7 mouse cellular contexts compared by ENCODE assay signal in genomic region chr2:31469480-31469879, GRCm38 (mm10). TPM values are rescaled to one million over a fixed set of nuclear protein-coding genes. Genes with fewer than 3 reads are reported as not detected.
A peak's percentile ranks its signal among the peaks of the same experiment; 100 is the strongest.
DNase-seq lines count a peak whose midpoint lies in the region; ATAC-seq lines count a peak whose summit lies in the region.

No protein-coding gene starts in this region.

- H3K9ac ChIP-seq in forebrain, embryonic 16.5 days (replicated peaks; ENCODE audit: low read depth, low read length) = peak overlapping the region; percentile 45
- H3K9ac ChIP-seq in limb, embryonic 13.5 days = peak overlapping the region; percentile 55
- H3K9ac ChIP-seq in stomach, embryonic 16.5 days (ENCODE audit: low read length) = peak overlapping the region; percentile 73

- WGBS in forebrain, embryonic 16.5 days = 18% methylated on average over 7 of the region's 7 CpGs
- 27% methylated on average over 7 of the region's 7 CpGs for WGBS in limb, embryonic 13.5 days
- WGBS in stomach, embryonic 16.5 days = 35% methylated on average over 7 of the region's 7 CpGs

- peak overlapping the region; percentile 93 for H3K4me3 ChIP-seq in megakaryocyte, embryonic 14.5 days (replicated peaks)
- H3K4me3 ChIP-seq in forebrain, embryonic 16.5 days (replicated peaks; ENCODE audit: low read length) = peak overlapping the region; percentile 40
- H3K4me3 ChIP-seq in limb, embryonic 13.5 days = peak overlapping the region; percentile 49
- H3K4me3 ChIP-seq in stomach, embryonic 16.5 days (replicated peaks; ENCODE audit: low read length) = peak overlapping the region; percentile 57

- DNase-seq in spleen, postnatal 10 days (ENCODE audit: low spot score in 2 of 2) = no peak
- no peak for DNase-seq in left cerebral cortex, postnatal 10 days (ENCODE audit: extremely low spot score in 1 of 2, low spot score in 2 of 2)

- no peak for ATAC-seq in megakaryocyte, adult 5-6 weeks (ENCODE audit: poor library complexity, severe bottlenecking)
- ATAC-seq in forebrain, embryonic 16.5 days = no peak
- no peak for ATAC-seq in limb, embryonic 13.5 days (ENCODE audit: low FRiP score, low read depth)
- ATAC-seq in stomach, embryonic 16.5 days (ENCODE audit: insufficient read depth, low FRiP score) = no peak

- no peak overlapping the region for H3K27ac ChIP-seq in forebrain, embryonic 16.5 days (ENCODE audit: low read length)
- H3K27ac ChIP-seq in limb, embryonic 13.5 days = no peak overlapping the region
- H3K27ac ChIP-seq in stomach, embryonic 16.5 days (ENCODE audit: low read length) = peak overlapping the region; percentile 13; the same call in 1 of the 2 replicates

- H3K27me3 ChIP-seq in megakaryocyte, embryonic 14.5 days (replicated peaks) = peaks cover 40% of the 10 kb centered on the region
- peaks cover 33% of the 10 kb centered on the region for H3K27me3 ChIP-seq in forebrain, embryonic 16.5 days (replicated peaks; ENCODE audit: control insufficient read depth, insufficient read depth, low read length)
- peaks cover 46% of the 10 kb centered on the region for H3K27me3 ChIP-seq in limb, embryonic 13.5 days
- 0 out of 2 replicates have a peak, but pooled peaks cover 3% of the 10 kb centered on the region for H3K27me3 ChIP-seq in stomach, embryonic 16.5 days (ENCODE audit: control insufficient read depth, insufficient read depth, low read length)

- peaks cover 68% of the 10 kb centered on the region for H3K4me1 ChIP-seq in megakaryocyte, embryonic 14.5 days
- peaks cover 15% of the 10 kb centered on the region for H3K4me1 ChIP-seq in forebrain, embryonic 16.5 days (replicated peaks; ENCODE audit: control insufficient read depth, insufficient read depth, low read length)
- peaks cover 19% of the 10 kb centered on the region for H3K4me1 ChIP-seq in limb, embryonic 13.5 days
- H3K4me1 ChIP-seq in stomach, embryonic 16.5 days (ENCODE audit: control insufficient read depth, insufficient read depth, low read length) = peaks cover 6% of the 10 kb centered on the region

- peaks cover 8% of the 10 kb centered on the region for H3K36me3 ChIP-seq in megakaryocyte, embryonic 14.5 days (replicated peaks; ENCODE audit: low read length)
- no peaks in the 10 kb centered on the region for H3K36me3 ChIP-seq in forebrain, embryonic 16.5 days (ENCODE audit: control insufficient read depth, insufficient read depth)
- H3K36me3 ChIP-seq in limb, embryonic 13.5 days = no peaks in the 10 kb centered on the region
- no peaks in the 10 kb centered on the region for H3K36me3 ChIP-seq in stomach, embryonic 16.5 days (ENCODE audit: control insufficient read depth, insufficient read depth, low read length)

- peak overlapping the region; percentile 68 for H3K4me2 ChIP-seq in forebrain, embryonic 16.5 days (ENCODE audit: low read length)
- H3K4me2 ChIP-seq in limb, embryonic 13.5 days (replicated peaks) = peak overlapping the region; percentile 92
- peak overlapping the region; percentile 77 for H3K4me2 ChIP-seq in stomach, embryonic 16.5 days (ENCODE audit: low read depth, low read length)

- intact Hi-C loops in left cerebral cortex, postnatal 10 days (cut with DNase I) = no loop called here

- 0 out of 2 replicates have a peak, but pooled peaks cover 5% of the 10 kb centered on the region for H3K9me3 ChIP-seq in megakaryocyte, embryonic 14.5 days
- no peaks in the 10 kb centered on the region for H3K9me3 ChIP-seq in forebrain, embryonic 16.5 days (ENCODE audit: control insufficient read depth, low read length)
- H3K9me3 ChIP-seq in limb, embryonic 13.5 days = no peaks in the 10 kb centered on the region
- H3K9me3 ChIP-seq in stomach, embryonic 16.5 days (replicated peaks; ENCODE audit: control insufficient read depth, low read length) = no peaks in the 10 kb centered on the region

RNA-seq across cellular contexts. Expression of gene Ass1, which starts 0.5 kb away (rescaled TPM):
- polyA plus RNA-seq in megakaryocyte, embryonic 14.5 days (2012; ENCODE audit: insufficient read depth, low replicate concordance) = 4.4 and 11.2 TPM in 2 replicates
- total RNA-seq in megakaryocyte, adult 5-6 weeks (2015) = 137 and 147 TPM in 2 replicates
- 184 and 194 TPM in 2 replicates for total RNA-seq in megakaryocyte, adult 5-6 weeks (2017)
- polyA plus RNA-seq in forebrain, embryonic 16.5 days (2015; fragmentation: Nextera tagmentation; extraction: Ambion mirVana) = 6.0 and 8.0 TPM in 2 replicates
- 9.7 and 10.9 TPM in 2 replicates for polyA plus RNA-seq in limb, embryonic 13.5 days (2015; fragmentation: Nextera tagmentation; extraction: Ambion mirVana)
- polyA plus RNA-seq in stomach, embryonic 16.5 days (2015; fragmentation: Nextera tagmentation; extraction: Ambion mirVana) = 212 and 226 TPM in 2 replicates
- 10 to 100 TPM; 20.6 to 21.2 TPM for total RNA-seq in left cerebral cortex, postnatal 10 days (2021)

Comparison
In these comparisons a context has a peak if more than half of its experiments do, and no peak if none do; other contexts are left out.
1. H3K4me3 ChIP-seq: peak in every context shown above with its lines; median percentile 93 in megakaryocyte, embryonic 14.5 days; 57 in stomach, embryonic 16.5 days; 49 in limb, embryonic 13.5 days; 40 in forebrain, embryonic 16.5 days.
2. RNA of gene Ass1, which starts 0.5 kb away (polyA plus RNA-seq): 212 to 226 TPM in stomach, embryonic 16.5 days; 4.4 to 11.2 TPM in megakaryocyte, embryonic 14.5 days, 9.7 to 10.9 TPM in limb, embryonic 13.5 days and 6.0 to 8.0 TPM in forebrain, embryonic 16.5 days; every median in the first group is over 10 times any median in the second.
3. Peak in every context shown above with its lines, with median percentiles within 50 percentile points of each other: H3K4me2 ChIP-seq and H3K9ac ChIP-seq.